Mouse (Mus musculus) midbrain, embryonic 15.5 days (tissue): Measurements from ENCODE around the gene Gm8113. TPM values are rescaled to one million over a fixed set of nuclear protein-coding genes. Genes with fewer than 3 reads are reported as not detected.
"Not testable (repeated sequence)": the region's sequence is repeated elsewhere in the genome, so short reads cannot be mapped to it uniquely, and the experiment has no call there.

ENCODE experiments used
- ATAC-seq: fragments of 200-750 bp; cut with Nextera tagmentation; replicated peaks from 2 replicates; pipeline ENCODE4 v1.8.0; 2017; ENCODE audit warnings: moderate TSS enrichment
- H3K27ac ChIP-seq: fragments of 300-500 bp; sonication (generic); 2 replicates; pipeline ENCODE4 v1.5.1; 2015; ENCODE audit warnings: mild to moderate bottlenecking, inconsistent platforms
- H3K27me3 ChIP-seq: fragments of 300-500 bp; sonication (generic); replicated peaks from 2 replicates; pipeline ENCODE4 v1.6.1; 2015; ENCODE audit warnings: inconsistent platforms
- H3K36me3 ChIP-seq: fragments of 300-500 bp; sonication (generic); replicated peaks from 2 replicates; pipeline ENCODE4 v1.6.1; 2015; ENCODE audit warnings: inconsistent platforms
- H3K4me1 ChIP-seq: fragments of 300-500 bp; sonication (generic); 2 replicates; pipeline ENCODE4 v1.6.1; 2015; ENCODE audit warnings: inconsistent platforms
- H3K4me2 ChIP-seq: fragments of 300-500 bp; sonication (generic); 2 replicates; pipeline ENCODE4 v1.6.1; 2015; ENCODE audit warnings: inconsistent platforms, mild to moderate bottlenecking, moderate library complexity
- H3K4me3 ChIP-seq: fragments of 300-500 bp; sonication (generic); 2 replicates; pipeline ENCODE4 v1.5.1; 2015; ENCODE audit warnings: mild to moderate bottlenecking, inconsistent platforms
- H3K9ac ChIP-seq: fragments of 300-500 bp; sonication (generic); 2 replicates; pipeline ENCODE4 v1.6.1; 2015; ENCODE audit warnings: mild to moderate bottlenecking, inconsistent platforms
- H3K9me3 ChIP-seq: fragments of 300-500 bp; sonication (generic); 2 replicates; pipeline ENCODE4 v1.6.1; 2016; ENCODE audit warnings: inconsistent platforms
- WGBS: fragments of 180-500 bp; shearing (Covaris S2); methylation state at CpG from one replicate; pipeline ENCODE4 v1.1.7; 2015; ENCODE audit warnings: mixed read lengths; 5-methylcytosine and 5-hydroxymethylcytosine counted together
- polyA plus RNA-seq: library from polyadenylated mRNA; unstranded; fragments of >200 nt; fragmentation: Nextera tagmentation; extraction: Ambion mirVana; gene quantifications from 2 replicates; pipeline ENCODE4 v1.2.1, GENCODE M21; 2015

The Gm8113 gene
- polyA plus RNA-seq, result 4.9 and 5.8 TPM in 2 replicates

DNA sequence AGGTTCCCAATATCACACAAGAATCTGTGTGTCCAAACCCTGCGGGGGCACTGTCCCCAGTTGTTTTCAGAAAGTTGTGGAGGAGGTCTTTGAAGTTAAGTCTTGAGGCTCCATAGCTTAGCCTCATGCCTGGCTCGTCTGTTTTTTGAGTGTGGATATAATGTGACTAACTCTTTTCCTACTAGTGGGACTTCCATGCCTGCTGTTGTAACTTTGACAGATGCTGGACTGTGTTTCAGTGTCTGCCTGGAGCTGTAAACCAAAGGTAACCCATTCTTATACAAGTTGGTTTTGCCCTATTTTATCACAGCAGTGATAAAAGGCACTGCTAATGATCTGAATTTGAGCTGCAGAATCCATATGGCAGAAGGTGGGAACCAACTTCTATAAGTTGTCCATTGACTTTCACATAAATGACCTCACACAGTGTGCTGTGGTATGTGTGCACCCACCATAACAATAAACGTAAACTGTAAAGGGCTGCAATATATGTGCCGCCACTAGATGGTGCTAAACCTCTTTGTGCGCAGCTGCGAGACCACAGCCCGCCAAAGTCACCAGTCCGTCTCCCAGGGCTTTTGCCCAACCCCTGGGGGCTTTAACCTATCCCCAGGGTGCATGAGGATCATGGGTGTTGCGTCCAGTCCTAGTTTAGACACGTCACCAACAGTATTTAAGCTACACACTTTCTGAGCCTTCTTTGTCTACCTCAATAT lies at the start of gene Gm8113:
Gene Gm8113 (plus strand): TSS at position 703 of the 716 bp plus-strand sequence.
- Histone ChIP-seq H3K4me3 (peak within 1 kb of the TSS; percentile 49), H3K27ac (peak within 1 kb of the TSS; percentile 79), H3K4me2 (peak within 1 kb of the TSS; percentile 53), H3K9ac (peak within 1 kb of the TSS; percentile 42)
- not testable (repeated sequence) for H3K4me1 ChIP-seq, H3K9me3 ChIP-seq, H3K36me3 ChIP-seq, H3K27me3 ChIP-seq
- ATAC-seq, result peak; percentile 99
- WGBS, result 7% methylated on average over 10 of the region's 10 CpGs

- not testable (repeated sequence) for H3K9ac ChIP-seq, H3K27ac ChIP-seq, ATAC-seq, H3K9me3 ChIP-seq, H3K4me1 ChIP-seq, H3K36me3 ChIP-seq, H3K4me3 ChIP-seq, H3K4me2 ChIP-seq, H3K27me3 ChIP-seq
- 79% methylated on average over 3 of the region's 3 CpGs for WGBS
Observed at GRCm38 (mm10) chr14:43875417-43875816, 49.8 kb upstream of the Gm8113 start, which contains the start of gene Ear1. Gene Ear1, minus strand, starts transcription at chr14:43875517.

DNA sequence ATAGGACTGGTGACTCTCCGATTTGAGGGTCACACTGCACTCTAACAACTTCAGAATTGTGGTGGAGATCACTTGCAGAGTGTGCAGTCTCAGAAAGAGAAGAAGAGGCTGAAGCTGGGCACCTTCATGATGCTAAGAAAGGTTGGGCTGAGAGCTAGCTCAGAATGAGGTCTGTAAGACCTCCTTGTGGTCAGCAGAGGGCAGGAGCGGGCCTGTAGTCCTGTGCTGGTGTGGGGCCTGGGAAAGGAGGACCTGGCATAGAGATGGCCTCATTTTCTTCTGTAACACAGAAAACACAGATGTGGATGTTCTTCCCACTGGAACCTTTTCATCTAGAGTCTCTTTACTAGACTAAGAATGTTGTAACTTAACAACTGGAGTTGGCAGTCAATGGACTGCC lies 47.4 kb upstream of the Gm8113 start:
- not testable (repeated sequence) for ATAC-seq, H3K4me1 ChIP-seq, H3K27me3 ChIP-seq, H3K4me3 ChIP-seq, H3K4me2 ChIP-seq, H3K36me3 ChIP-seq, H3K27ac ChIP-seq, H3K9me3 ChIP-seq, H3K9ac ChIP-seq
- 38% methylated on average over 1 of the region's 2 CpGs for WGBS

DNA sequence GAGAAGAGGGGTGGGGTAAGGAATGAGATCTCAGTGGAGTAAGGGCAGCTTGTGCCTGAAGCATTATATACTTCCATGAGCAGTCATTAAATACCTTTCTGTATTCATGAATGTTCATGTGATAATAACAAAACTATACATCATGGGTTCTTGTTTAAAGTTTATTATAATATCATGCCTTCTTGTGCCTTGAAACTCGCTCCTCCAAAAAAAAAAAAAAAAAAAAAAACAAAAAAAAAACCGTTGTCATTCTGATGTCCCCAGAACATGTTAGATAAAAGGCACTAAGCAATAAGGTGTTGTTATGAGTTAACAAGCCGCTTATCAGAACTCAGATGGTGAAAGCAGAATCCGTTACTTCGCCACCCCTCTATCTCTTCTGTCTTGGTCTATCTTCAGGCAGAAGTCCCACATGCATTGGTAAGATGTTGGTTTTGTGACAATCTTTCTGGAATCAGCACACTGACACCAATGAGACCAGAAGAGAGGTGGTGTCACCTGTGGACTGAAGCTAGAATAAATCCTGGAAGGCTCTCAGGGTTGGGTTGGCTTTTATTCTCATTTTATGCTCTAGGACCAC lies 45.1 kb upstream of the Gm8113 start:
- not testable (repeated sequence) for H3K4me2 ChIP-seq, H3K9me3 ChIP-seq, H3K4me1 ChIP-seq, H3K27ac ChIP-seq, ATAC-seq, H3K27me3 ChIP-seq, H3K9ac ChIP-seq, H3K36me3 ChIP-seq, H3K4me3 ChIP-seq
- 91% methylated on average over 5 of the region's 5 CpGs for WGBS

DNA sequence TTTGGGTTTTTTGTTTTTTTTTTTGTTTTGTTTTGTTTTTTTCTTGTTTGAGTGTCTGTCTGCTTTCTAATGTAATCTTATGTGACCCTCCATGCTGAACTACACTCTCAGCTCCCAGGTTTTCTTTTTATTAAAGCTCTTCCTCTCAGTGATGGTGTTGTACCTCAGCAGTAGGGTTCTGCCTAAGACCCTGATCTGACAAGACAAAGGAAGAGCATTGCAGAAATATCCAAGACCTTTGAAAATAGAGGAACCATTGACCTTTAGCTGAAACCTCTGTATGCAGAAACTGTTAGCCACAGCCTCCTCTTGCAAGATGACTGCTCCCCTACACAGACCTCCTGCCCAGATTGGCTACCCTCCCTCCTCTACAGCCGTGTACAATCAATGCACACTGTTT lies 39.0 kb upstream of the Gm8113 start:
- 52% methylated on average over 1 of the region's 1 CpGs for WGBS

GRCm38 (mm10) chr14:43891288-43891687 lies 33.9 kb upstream of the Gm8113 start:
- not testable (repeated sequence) for H3K27me3 ChIP-seq, H3K27ac ChIP-seq, H3K9me3 ChIP-seq, H3K4me3 ChIP-seq, ATAC-seq, H3K36me3 ChIP-seq, H3K9ac ChIP-seq, H3K4me1 ChIP-seq, H3K4me2 ChIP-seq
- 91% methylated on average over 1 of the region's 1 CpGs for WGBS

More for the DNA sequence above, 39.0 kb upstream of the Gm8113 start:
- not testable (repeated sequence) for H3K4me3 ChIP-seq, H3K9ac ChIP-seq, H3K36me3 ChIP-seq, H3K4me1 ChIP-seq, H3K9me3 ChIP-seq, H3K27ac ChIP-seq, H3K4me2 ChIP-seq, H3K27me3 ChIP-seq, ATAC-seq

DNA sequence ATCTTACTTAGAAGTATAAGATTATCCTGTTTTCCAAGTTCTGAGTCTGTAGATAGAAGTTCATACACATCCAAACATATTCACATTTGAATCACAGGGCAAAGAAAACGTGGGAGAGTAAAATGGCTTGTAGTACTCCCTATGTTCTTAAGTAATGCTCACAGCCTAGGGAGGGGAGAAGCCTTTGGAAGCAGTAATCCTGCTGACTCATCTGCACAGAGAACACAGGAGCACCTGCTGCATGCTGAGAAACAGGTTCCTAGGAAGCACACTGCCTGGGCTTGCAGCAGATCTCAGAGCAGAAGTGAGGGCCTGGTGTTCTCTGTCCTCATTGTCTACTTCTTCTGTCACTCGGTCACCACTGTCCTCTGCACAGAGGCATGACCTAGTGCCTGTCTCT lies 29.8 kb upstream of the Gm8113 start:
- H3K4me3 ChIP-seq, H3K9ac ChIP-seq, H3K4me2 ChIP-seq, H3K27me3 ChIP-seq, H3K4me1 ChIP-seq, H3K27ac ChIP-seq, H3K9me3 ChIP-seq, ATAC-seq, H3K36me3 ChIP-seq: not testable (repeated sequence)
- WGBS, result 36% methylated on average over 1 of the region's 2 CpGs

- not testable (repeated sequence) for H3K4me1 ChIP-seq, H3K27ac ChIP-seq, ATAC-seq, H3K9me3 ChIP-seq, H3K4me2 ChIP-seq, H3K36me3 ChIP-seq, H3K4me3 ChIP-seq, H3K9ac ChIP-seq, H3K27me3 ChIP-seq
- 90% methylated on average over 3 of the region's 3 CpGs for WGBS
Observed at GRCm38 (mm10) chr14:43898577-43898976, 26.6 kb upstream of the Gm8113 start.

- H3K36me3 ChIP-seq, H3K4me1 ChIP-seq, H3K27me3 ChIP-seq, H3K4me3 ChIP-seq, H3K9ac ChIP-seq, H3K9me3 ChIP-seq, ATAC-seq, H3K4me2 ChIP-seq, H3K27ac ChIP-seq: not testable (repeated sequence)
Observed at GRCm38 (mm10) chr14:43918214-43918613, 7.0 kb upstream of the Gm8113 start.

DNA sequence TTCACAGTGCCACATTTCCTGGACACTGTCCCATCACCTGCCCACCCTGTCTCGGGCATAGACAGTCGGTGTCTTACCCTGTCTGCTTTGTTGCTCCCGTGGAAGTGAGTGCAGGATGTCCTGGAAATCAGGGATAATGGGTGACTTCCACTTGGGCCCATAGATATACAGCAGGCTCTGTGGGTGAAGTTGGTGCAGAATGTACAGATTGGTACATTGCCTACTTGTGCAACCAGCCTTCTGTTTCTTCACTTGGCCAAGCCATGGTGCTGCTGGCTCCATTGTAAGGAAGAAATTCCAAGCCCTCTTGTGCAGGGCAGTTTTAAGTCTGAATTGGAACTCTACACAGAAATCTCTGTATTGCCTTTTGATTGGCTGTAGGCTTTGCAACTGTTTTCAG lies 1.7 kb upstream of the Gm8113 start, which contains the start of gene Ear10:
Gene Ear10 (minus strand): TSS at position 101 of the 400 bp plus-strand sequence.
- H3K9ac ChIP-seq, H3K9me3 ChIP-seq, H3K27ac ChIP-seq, H3K4me3 ChIP-seq, ATAC-seq, H3K27me3 ChIP-seq, H3K4me1 ChIP-seq, H3K36me3 ChIP-seq, H3K4me2 ChIP-seq: not testable (repeated sequence)
- WGBS, result 86% methylated on average over 3 of the region's 3 CpGs

DNA sequence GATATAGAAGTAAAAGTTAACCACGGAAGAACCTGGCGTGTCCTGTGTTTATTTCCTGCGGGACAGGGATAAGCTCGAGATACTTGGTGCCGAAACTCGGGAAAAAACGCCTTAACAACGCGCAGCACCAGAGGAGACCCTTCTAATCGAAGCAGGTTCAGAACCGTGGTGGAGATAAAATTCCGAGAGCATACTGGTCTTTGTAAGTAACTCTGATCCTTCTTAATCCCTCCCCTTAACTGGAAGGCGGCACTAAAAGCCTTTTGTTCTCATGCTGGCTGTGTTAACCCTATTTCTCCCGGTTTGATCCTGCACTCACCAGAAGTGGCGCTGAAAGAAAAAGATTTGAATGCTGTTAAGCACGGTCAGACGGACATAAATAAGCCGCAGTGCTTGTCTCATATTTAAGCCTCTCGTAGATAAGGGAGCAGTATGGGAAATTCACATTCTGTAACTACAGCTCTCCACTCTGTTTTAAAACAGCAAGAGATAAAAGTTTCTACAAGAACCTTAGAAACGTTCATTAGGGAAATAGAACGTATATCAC lies 287 bp downstream of the Gm8113 start:
- 3% methylated on average over 21 of the region's 21 CpGs for WGBS
- H3K9ac ChIP-seq, result peak overlapping the region; percentile 42
- peak; percentile 94 for ATAC-seq

DNA sequence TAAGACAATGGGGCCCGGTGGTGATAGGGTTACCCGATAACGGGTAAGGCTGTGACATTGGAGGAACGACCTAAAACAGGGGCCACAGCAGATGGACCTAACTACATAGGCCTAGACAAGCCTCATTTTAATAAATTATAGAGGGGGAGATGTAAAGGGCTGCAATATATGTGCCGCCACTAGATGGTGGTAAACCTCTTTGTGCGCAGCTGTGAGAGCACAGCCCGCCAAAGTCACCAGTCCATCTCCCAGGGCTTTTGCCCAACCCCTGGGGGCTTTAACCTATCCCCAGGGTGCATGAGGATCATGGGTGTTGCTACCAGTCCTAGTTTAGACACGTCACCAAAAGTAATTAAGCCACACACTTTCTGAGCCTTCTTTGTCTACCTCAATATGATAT lies 7.8 kb downstream of the Gm8113 start:
- not testable (repeated sequence) for H3K27me3 ChIP-seq, H3K9ac ChIP-seq, H3K9me3 ChIP-seq, H3K27ac ChIP-seq, H3K4me2 ChIP-seq, H3K36me3 ChIP-seq, H3K4me1 ChIP-seq, H3K4me3 ChIP-seq
- ATAC-seq, result 0 out of 2 replicates have a peak, but pooled peaks have one; percentile 20
- whole genome bisulfite sequencing, result 20% methylated on average over 8 of the region's 8 CpGs

More for the DNA sequence above, 287 bp downstream of the Gm8113 start:
- not testable (repeated sequence) for H3K9me3 ChIP-seq, H3K27me3 ChIP-seq, H3K4me1 ChIP-seq, H3K36me3 ChIP-seq
- peak overlapping the region; percentile 79 for H3K27ac ChIP-seq
- peak overlapping the region; percentile 49 for H3K4me3 ChIP-seq
- H3K4me2 ChIP-seq, result peak overlapping the region; percentile 53

GRCm38 (mm10) chr14:43933399-43933798 lies 8.2 kb downstream of the Gm8113 start:
- not testable (repeated sequence) for H3K4me1 ChIP-seq, H3K9me3 ChIP-seq, H3K4me2 ChIP-seq, H3K4me3 ChIP-seq, H3K27me3 ChIP-seq, H3K36me3 ChIP-seq, H3K9ac ChIP-seq, H3K27ac ChIP-seq
- 0 out of 2 replicates have a peak, but pooled peaks have one; percentile 20 for ATAC-seq
- 53% methylated on average over 5 of the region's 5 CpGs for WGBS
